In genomic region chr6:112883588-112884135, GRCm38 (mm10) we compare ENCODE assay signal across 15 mouse cellular contexts.
DNase-seq lines count a peak whose midpoint lies in the region; ATAC-seq and TF ChIP-seq lines count a peak whose summit lies in the region.
"Had no signal": no experiment of that assay in that cellular context is flagged by ENCODE, and none has a peak within 500 bp of the region (broad histone marks: within the 10 kb centered on the region; RNA-seq: fewer than 3 reads in every experiment).

No protein-coding gene starts in this region.

- intact Hi-C loops in left cerebral cortex, postnatal 4 days (cut with DNase I): no loop called here

- no peak overlapping the region for H3K9ac ChIP-seq in hindbrain, embryonic 13.5 days
- 0 out of 2 replicates have a peak overlapping the region, but pooled peaks have one; percentile 21 for H3K9ac ChIP-seq in midbrain, embryonic 13.5 days (replicated peaks)
- H3K9ac ChIP-seq: heart, embryonic 13.5 days; kidney, embryonic 15.5 days; limb, embryonic 15.5 days had no signal

- 50% methylated on average over 5 of the region's 5 CpGs for WGBS in hindbrain, embryonic 13.5 days
- 53% methylated on average over 5 of the region's 5 CpGs for WGBS in midbrain, embryonic 13.5 days

- peaks cover 39% of the 10 kb centered on the region for H3K4me1 ChIP-seq in cortical plate, adult 2 months (ENCODE audit: control insufficient read depth, insufficient read depth, low read length)
- H3K4me1 ChIP-seq in hindbrain, embryonic 13.5 days (replicated peaks): peaks cover 86% of the 10 kb centered on the region
- peaks cover 89% of the 10 kb centered on the region for H3K4me1 ChIP-seq in midbrain, embryonic 13.5 days (replicated peaks)
- H3K4me1 ChIP-seq: heart, embryonic 13.5 days had no signal

- no peaks in the 10 kb centered on the region for H3K36me3 ChIP-seq in hindbrain, embryonic 13.5 days
- H3K36me3 ChIP-seq in midbrain, embryonic 13.5 days: no peaks in the 10 kb centered on the region
- H3K36me3 ChIP-seq: heart, embryonic 13.5 days; kidney, embryonic 15.5 days; limb, embryonic 15.5 days had no signal

- no peaks in the 10 kb centered on the region for H3K27me3 ChIP-seq in hindbrain, embryonic 13.5 days
- no peaks in the 10 kb centered on the region for H3K27me3 ChIP-seq in midbrain, embryonic 13.5 days
- H3K27me3 ChIP-seq: kidney, embryonic 15.5 days; limb, embryonic 15.5 days; megakaryocyte, embryonic 14.5 days had no signal

- H3K4me2 ChIP-seq in hindbrain, embryonic 13.5 days: no peak overlapping the region
- no peak overlapping the region for H3K4me2 ChIP-seq in midbrain, embryonic 13.5 days (replicated peaks)
- H3K4me2 ChIP-seq: heart, embryonic 13.5 days; kidney, embryonic 15.5 days; limb, embryonic 15.5 days had no signal

- H3K9me3 ChIP-seq in hindbrain, embryonic 13.5 days: no peaks in the 10 kb centered on the region
- H3K9me3 ChIP-seq in midbrain, embryonic 13.5 days: no peaks in the 10 kb centered on the region
- H3K9me3 ChIP-seq: heart, embryonic 13.5 days; kidney, embryonic 15.5 days; limb, embryonic 15.5 days; megakaryocyte, embryonic 14.5 days had no signal

- TF ChIP-seq POLR2A in cortical plate, adult 2 months (IDR thresholded peaks at IDR 0.05; ENCODE audit: extremely low read depth, insufficient read depth, low read length): no peak

- DNase-seq in layer of hippocampus, adult 11-12 months (ENCODE audit: low spot score): peak; percentile 52
- no peak for DNase-seq in layer of hippocampus, adult 9-10 months (ENCODE audit: low spot score)
- DNase-seq in gastrocnemius, postnatal 10 days: no peak
- DNase-seq in cerebellum, postnatal 36 days: no peak
- no peak for DNase-seq in left cerebral cortex, postnatal 4 days
- DNase-seq: cerebellum, adult 9-11 months; gastrocnemius, postnatal 36 days had no signal

- no peak for ATAC-seq in hindbrain, embryonic 13.5 days (ENCODE audit: low FRiP score)
- no peak for ATAC-seq in midbrain, embryonic 13.5 days

- TF ChIP-seq CTCF in cortical plate, adult 2 months (IDR thresholded peaks at IDR 0.05; ENCODE audit: extremely low read depth, insufficient read depth, low read length): no peak

- no peak overlapping the region for H3K4me3 ChIP-seq in cortical plate, adult 2 months (ENCODE audit: insufficient read depth, low read length)
- no peak overlapping the region for H3K4me3 ChIP-seq in hindbrain, embryonic 13.5 days
- H3K4me3 ChIP-seq in midbrain, embryonic 13.5 days (replicated peaks): no peak overlapping the region
- H3K4me3 ChIP-seq: heart, embryonic 13.5 days; kidney, embryonic 15.5 days; limb, embryonic 15.5 days; megakaryocyte, embryonic 14.5 days had no signal

- H3K27ac ChIP-seq in cortical plate, adult 2 months (ENCODE audit: insufficient read depth, low read length): peak overlapping the region; percentile 41; the same call in 1 of the 2 replicates
- peak overlapping the region; percentile 91 for H3K27ac ChIP-seq in hindbrain, embryonic 13.5 days
- peak overlapping the region; percentile 93 for H3K27ac ChIP-seq in midbrain, embryonic 13.5 days
- H3K27ac ChIP-seq: heart, embryonic 13.5 days; kidney, embryonic 15.5 days; limb, embryonic 15.5 days; stomach, postnatal 0 days had no signal

Comparison
In these comparisons a context has a peak if more than half of its experiments do, and no peak if none do; other contexts are left out.
1. H3K27ac ChIP-seq: peak in every context shown above with its lines; median percentile 93 in midbrain, embryonic 13.5 days; 91 in hindbrain, embryonic 13.5 days; 41 in cortical plate, adult 2 months.